Mouse (Mus musculus): ENCODE results near the gene Atp8a1. TPM values are rescaled to one million over a fixed set of nuclear protein-coding genes. Genes with fewer than 3 reads are reported as not detected.
A peak's percentile ranks its signal among the peaks of the same experiment; 100 is the strongest.

The Atp8a1 gene
- polyA plus RNA-seq (2015; fragmentation: Nextera tagmentation; extraction: Ambion mirVana), result 41.5 and 43.7 TPM in 2 replicates

- H3K27me3 ChIP-seq (replicated peaks; ENCODE audit: control insufficient read depth, insufficient read depth, low read length), result no peaks in the 10 kb centered on the region
- H3K4me2 ChIP-seq (ENCODE audit: low read length), result peak within 1 kb of the TSS; percentile 74
- H3K27ac ChIP-seq (ENCODE audit: low read length), result peak within 1 kb of the TSS; percentile 69
- no peaks in the 10 kb centered on the region for H3K9me3 ChIP-seq (ENCODE audit: control insufficient read depth, low read length)
- ATAC-seq, result peak; percentile 96
- peak within 1 kb of the TSS; percentile 88 for H3K9ac ChIP-seq (replicated peaks; ENCODE audit: low read depth, low read length)
- peaks cover 22% of the 10 kb centered on the region for H3K4me1 ChIP-seq (replicated peaks; ENCODE audit: control insufficient read depth, insufficient read depth, low read length)
- H3K4me3 ChIP-seq (replicated peaks; ENCODE audit: low read length), result peak within 1 kb of the TSS; percentile 90
- H3K36me3 ChIP-seq (ENCODE audit: control insufficient read depth, insufficient read depth), result no peaks in the 10 kb centered on the region
- 1% methylated on average over 52 of the region's 64 CpGs for WGBS
Measured at GRCm38 (mm10) chr5:67847253-67848165, at the start of gene Atp8a1. Gene Atp8a1 (minus strand): TSS chr5:67847434.

DNA sequence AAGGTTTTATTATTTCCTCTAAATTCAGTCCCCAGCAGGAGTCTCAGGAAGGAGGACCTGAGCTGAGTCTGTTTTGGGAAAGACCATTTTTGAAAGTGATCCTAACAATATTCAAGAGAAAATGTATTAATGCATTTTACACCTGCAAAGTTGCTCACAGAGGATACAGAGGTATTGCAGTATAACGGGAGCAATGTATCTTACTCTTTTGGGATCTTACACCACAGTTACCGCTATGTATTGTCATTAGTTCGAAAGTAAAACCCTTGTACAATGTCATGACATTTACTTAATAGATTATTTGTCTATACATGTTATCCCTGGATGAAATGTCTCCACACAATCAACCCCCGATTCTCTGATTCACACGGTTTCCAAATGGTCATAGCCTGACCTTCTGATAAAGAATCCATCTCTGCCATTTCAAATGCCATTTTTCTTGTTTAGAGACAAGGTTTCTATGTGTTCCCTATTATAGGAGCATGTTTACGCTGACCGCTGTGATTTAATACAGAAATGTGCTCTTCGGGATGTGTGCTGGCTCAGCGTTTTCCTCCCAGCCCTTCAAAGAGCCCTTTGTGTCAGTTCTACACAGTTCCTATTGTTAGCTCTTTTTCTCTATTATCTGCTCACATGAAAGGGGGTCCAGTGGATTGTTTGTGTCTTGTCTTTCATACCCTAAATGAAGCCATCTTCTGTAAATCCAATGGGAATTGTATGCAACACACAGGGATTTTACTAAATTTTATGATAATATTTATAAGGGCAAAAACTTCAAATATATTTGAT is 37.4 kb upstream of the Atp8a1 start:
- Histone ChIP-seq H3K27me3 (replicated peaks; ENCODE audit: control insufficient read depth, insufficient read depth, low read length) (no peaks in the 10 kb centered on the region), H3K27ac (ENCODE audit: low read length) (no peak overlapping the region), H3K36me3 (ENCODE audit: control insufficient read depth, insufficient read depth) (no peaks in the 10 kb centered on the region), H3K4me1 (replicated peaks; ENCODE audit: control insufficient read depth, insufficient read depth, low read length) (no peaks in the 10 kb centered on the region), H3K4me3 (replicated peaks; ENCODE audit: low read length) (no peak overlapping the region), H3K9me3 (ENCODE audit: control insufficient read depth, low read length) (no peaks in the 10 kb centered on the region), H3K4me2 (ENCODE audit: low read length) (no peak overlapping the region), H3K9ac (replicated peaks; ENCODE audit: low read depth, low read length) (no peak overlapping the region)
- 50% methylated on average over 9 of the region's 9 CpGs for WGBS
- ATAC-seq, result no peak

DNA sequence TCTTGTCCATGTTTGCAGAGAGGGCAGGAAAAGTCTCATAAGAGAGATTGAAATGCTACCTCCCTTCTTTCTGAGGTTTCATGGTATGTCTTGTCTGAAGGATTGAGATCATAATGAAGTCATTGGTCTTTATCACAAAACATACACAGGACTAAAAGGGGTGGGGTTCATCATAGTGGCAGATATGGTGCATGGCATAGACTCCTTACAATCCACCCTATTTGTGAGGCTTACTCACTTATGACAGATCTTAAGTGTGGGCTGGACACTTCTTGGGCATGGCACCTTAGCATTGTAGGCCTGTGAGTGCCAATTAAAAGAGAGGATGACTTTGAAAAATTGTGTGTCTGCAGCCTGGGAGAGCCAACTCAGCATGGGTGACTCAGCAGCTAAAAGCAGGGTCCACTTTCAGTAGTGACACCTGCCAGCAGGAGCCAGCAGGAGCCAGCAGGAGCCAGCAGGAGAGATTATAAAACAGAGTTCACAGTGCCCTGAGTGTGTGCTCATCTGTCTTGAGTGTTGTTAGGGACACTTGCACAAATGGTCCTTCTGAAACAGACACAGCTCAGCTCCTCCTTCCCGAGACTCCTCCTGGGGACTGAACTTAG is 36.4 kb upstream of the Atp8a1 start:
- Histone ChIP-seq H3K27me3 (replicated peaks; ENCODE audit: control insufficient read depth, insufficient read depth, low read length) (no peaks in the 10 kb centered on the region), H3K36me3 (ENCODE audit: control insufficient read depth, insufficient read depth) (no peaks in the 10 kb centered on the region), H3K9ac (replicated peaks; ENCODE audit: low read depth, low read length) (no peak overlapping the region), H3K9me3 (ENCODE audit: control insufficient read depth, low read length) (no peaks in the 10 kb centered on the region), H3K4me1 (replicated peaks; ENCODE audit: control insufficient read depth, insufficient read depth, low read length) (no peaks in the 10 kb centered on the region), H3K4me3 (replicated peaks; ENCODE audit: low read length) (no peak overlapping the region), H3K27ac (ENCODE audit: low read length) (no peak overlapping the region), H3K4me2 (ENCODE audit: low read length) (no peak overlapping the region)
- ATAC-seq, result no peak
- 86% methylated on average over 1 of the region's 1 CpGs for WGBS

- no peak overlapping the region for H3K27ac ChIP-seq (ENCODE audit: low read length)
- ATAC-seq, result peak; percentile 31; the same call in 1 of the 2 replicates
- H3K4me1 ChIP-seq (replicated peaks; ENCODE audit: control insufficient read depth, insufficient read depth, low read length), result no peaks in the 10 kb centered on the region
- no peak overlapping the region for H3K4me3 ChIP-seq (replicated peaks; ENCODE audit: low read length)
- no peaks in the 10 kb centered on the region for H3K9me3 ChIP-seq (ENCODE audit: control insufficient read depth, low read length)
- WGBS, result 14% methylated on average over 3 of the region's 3 CpGs
- no peak overlapping the region for H3K4me2 ChIP-seq (ENCODE audit: low read length)
- H3K36me3 ChIP-seq (ENCODE audit: control insufficient read depth, insufficient read depth), result no peaks in the 10 kb centered on the region
- no peak overlapping the region for H3K9ac ChIP-seq (replicated peaks; ENCODE audit: low read depth, low read length)
- H3K27me3 ChIP-seq (replicated peaks; ENCODE audit: control insufficient read depth, insufficient read depth, low read length), result no peaks in the 10 kb centered on the region
Measured at GRCm38 (mm10) chr5:67871414-67871813, 24.2 kb upstream of the Atp8a1 start.

DNA sequence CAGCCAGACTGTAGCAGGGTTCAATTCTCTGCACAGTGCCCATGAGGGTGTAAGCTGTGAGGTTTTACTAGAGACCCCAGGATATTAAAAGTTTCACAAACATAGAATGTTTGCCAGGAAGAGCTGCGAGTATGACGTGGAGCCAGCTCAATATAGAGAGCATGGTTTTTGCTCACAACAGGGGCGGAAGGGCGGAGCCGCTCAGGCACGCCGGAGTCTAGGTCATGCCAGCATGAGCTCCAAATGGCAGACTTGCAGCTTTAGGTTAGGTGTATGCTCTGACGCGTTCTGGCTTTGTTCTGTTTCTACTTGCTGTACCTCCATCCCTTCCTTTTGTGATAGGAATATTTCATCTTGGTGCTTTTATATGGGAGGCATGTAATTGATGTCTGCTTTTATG is 19.0 kb upstream of the Atp8a1 start:
- Histone ChIP-seq H3K4me2 (ENCODE audit: low read length) (no peak overlapping the region), H3K9me3 (ENCODE audit: control insufficient read depth, low read length) (no peaks in the 10 kb centered on the region), H3K36me3 (ENCODE audit: control insufficient read depth, insufficient read depth) (no peaks in the 10 kb centered on the region), H3K4me1 (replicated peaks; ENCODE audit: control insufficient read depth, insufficient read depth, low read length) (0 out of 2 replicates have a peak, but pooled peaks cover 5% of the 10 kb centered on the region), H3K27me3 (replicated peaks; ENCODE audit: control insufficient read depth, insufficient read depth, low read length) (no peaks in the 10 kb centered on the region), H3K4me3 (replicated peaks; ENCODE audit: low read length) (no peak overlapping the region), H3K27ac (ENCODE audit: low read length) (no peak overlapping the region), H3K9ac (replicated peaks; ENCODE audit: low read depth, low read length) (no peak overlapping the region)
- no peak for ATAC-seq
- WGBS, result 70% methylated on average over 9 of the region's 9 CpGs

DNA sequence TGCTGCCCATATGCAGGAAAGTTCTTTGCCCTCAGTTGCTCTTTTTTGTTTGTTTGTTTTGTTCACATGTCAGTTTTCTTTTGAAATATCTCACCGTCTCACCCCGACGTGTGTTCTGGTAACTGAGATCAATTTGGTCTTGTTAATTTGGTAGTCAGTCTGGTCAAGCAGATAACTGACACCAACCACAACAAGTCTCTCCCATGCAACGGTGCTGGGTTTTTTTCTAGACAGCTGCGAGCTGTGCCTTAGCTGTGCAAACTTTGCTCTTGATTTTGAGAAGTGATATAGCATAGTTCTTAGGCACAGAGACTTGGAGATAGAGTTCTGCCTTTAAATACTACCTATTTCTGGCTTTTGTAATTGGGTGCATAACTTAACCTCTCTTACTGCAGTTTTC is 18.4 kb upstream of the Atp8a1 start:
- H3K36me3 ChIP-seq (ENCODE audit: control insufficient read depth, insufficient read depth), result no peaks in the 10 kb centered on the region

DNA sequence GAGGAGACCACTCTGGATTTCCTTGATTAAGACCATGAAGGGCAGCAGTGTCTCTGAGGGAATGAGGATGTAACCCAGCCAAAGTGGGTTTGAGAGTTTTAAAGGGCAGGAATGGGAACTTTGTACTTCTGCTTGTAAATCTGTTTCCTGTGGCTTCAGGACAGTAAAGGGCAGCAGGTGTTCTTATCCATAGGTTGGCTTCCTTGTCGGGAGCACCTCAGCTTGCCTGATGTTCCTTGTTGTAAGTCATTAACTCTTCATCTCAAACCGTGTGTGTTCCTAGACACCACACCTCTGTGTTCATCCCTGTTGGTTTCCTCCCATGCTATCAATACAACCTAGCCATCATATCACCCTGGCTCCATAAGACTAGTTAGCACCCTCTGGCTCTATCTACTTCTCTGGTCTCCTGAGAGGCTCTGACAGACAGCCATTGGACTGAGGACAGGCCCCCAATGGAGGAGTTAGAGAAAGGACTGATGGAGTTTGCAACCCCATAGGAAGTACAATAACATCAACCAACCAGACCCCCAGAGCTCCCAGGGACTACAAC is 17.4 kb upstream of the Atp8a1 start:
- WGBS, result 83% methylated on average over 2 of the region's 2 CpGs
- H3K9ac ChIP-seq (replicated peaks; ENCODE audit: low read depth, low read length), result no peak overlapping the region
- 0 out of 2 replicates have a peak, but pooled peaks cover 5% of the 10 kb centered on the region for H3K4me1 ChIP-seq (replicated peaks; ENCODE audit: control insufficient read depth, insufficient read depth, low read length)
- H3K36me3 ChIP-seq (ENCODE audit: control insufficient read depth, insufficient read depth), result no peaks in the 10 kb centered on the region
- H3K27ac ChIP-seq (ENCODE audit: low read length), result no peak overlapping the region
- no peaks in the 10 kb centered on the region for H3K9me3 ChIP-seq (ENCODE audit: control insufficient read depth, low read length)
- no peaks in the 10 kb centered on the region for H3K27me3 ChIP-seq (replicated peaks; ENCODE audit: control insufficient read depth, insufficient read depth, low read length)
- no peak overlapping the region for H3K4me2 ChIP-seq (ENCODE audit: low read length)
- ATAC-seq, result no peak
- no peak overlapping the region for H3K4me3 ChIP-seq (replicated peaks; ENCODE audit: low read length)

More for the DNA sequence above, 18.4 kb upstream of the Atp8a1 start:
- 0 out of 2 replicates have a peak, but pooled peaks cover 5% of the 10 kb centered on the region for H3K4me1 ChIP-seq (replicated peaks; ENCODE audit: control insufficient read depth, insufficient read depth, low read length)
- H3K27me3 ChIP-seq (replicated peaks; ENCODE audit: control insufficient read depth, insufficient read depth, low read length), result no peaks in the 10 kb centered on the region
- WGBS, result 63% methylated on average over 5 of the region's 5 CpGs
- H3K27ac ChIP-seq (ENCODE audit: low read length), result no peak overlapping the region
- ATAC-seq, result no peak
- H3K9ac ChIP-seq (replicated peaks; ENCODE audit: low read depth, low read length), result no peak overlapping the region
- H3K4me3 ChIP-seq (replicated peaks; ENCODE audit: low read length), result no peak overlapping the region
- H3K9me3 ChIP-seq (ENCODE audit: control insufficient read depth, low read length), result no peaks in the 10 kb centered on the region
- no peak overlapping the region for H3K4me2 ChIP-seq (ENCODE audit: low read length)

DNA sequence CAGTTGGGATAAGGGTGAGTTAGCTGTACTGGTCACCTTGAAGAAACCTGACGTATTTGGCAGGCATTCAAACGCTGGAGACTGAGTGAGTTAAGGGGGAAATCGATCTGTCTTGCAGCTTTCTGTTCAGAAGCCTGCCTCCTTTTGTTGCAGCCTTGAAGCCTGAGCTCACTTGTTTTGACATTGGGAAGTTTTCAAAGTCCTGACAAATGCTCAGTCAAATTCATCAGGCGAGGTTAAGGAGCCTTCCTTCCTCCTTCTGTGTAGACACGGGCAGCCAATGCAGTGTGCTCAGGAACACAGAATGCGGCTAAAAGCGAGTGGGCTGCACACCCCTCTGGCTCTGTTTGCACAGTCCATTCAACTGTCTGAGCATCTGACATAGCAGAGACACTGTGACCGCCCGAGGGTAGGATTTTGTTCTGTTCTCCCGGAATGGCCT is 16.7 kb upstream of the Atp8a1 start:
- Histone ChIP-seq H3K9me3 (ENCODE audit: control insufficient read depth, low read length) (no peaks in the 10 kb centered on the region), H3K27me3 (replicated peaks; ENCODE audit: control insufficient read depth, insufficient read depth, low read length) (no peaks in the 10 kb centered on the region), H3K27ac (ENCODE audit: low read length) (no peak overlapping the region), H3K9ac (replicated peaks; ENCODE audit: low read depth, low read length) (no peak overlapping the region), H3K4me2 (ENCODE audit: low read length) (peak overlapping the region; percentile 1; the same call in 1 of the 2 replicates), H3K36me3 (ENCODE audit: control insufficient read depth, insufficient read depth) (no peaks in the 10 kb centered on the region), H3K4me1 (replicated peaks; ENCODE audit: control insufficient read depth, insufficient read depth, low read length) (0 out of 2 replicates have a peak, but pooled peaks cover 5% of the 10 kb centered on the region), H3K4me3 (replicated peaks; ENCODE audit: low read length) (no peak overlapping the region)
- WGBS, result 16% methylated on average over 10 of the region's 10 CpGs
- 0 out of 2 replicates have a peak, but pooled peaks have one; percentile 47 for ATAC-seq
